Mouse (Mus musculus) erythroblast, embryonic 14.5 days (primary cell): ENCODE results near the gene Cfap300. TPM values are rescaled to one million over a fixed set of nuclear protein-coding genes. Genes with fewer than 3 reads are reported as not detected.

ENCODE experiments used
- H3K27me3 ChIP-seq: 2 replicates; pipeline ENCODE4 v1.6.1; 2012; ENCODE audit warnings: inconsistent platforms; ENCODE audit not compliant: control insufficient read depth
- H3K36me3 ChIP-seq: 2 replicates; pipeline ENCODE4 v1.6.1; 2012; ENCODE audit warnings: mild to moderate bottlenecking, inconsistent platforms; ENCODE audit not compliant: control insufficient read depth
- H3K4me1 ChIP-seq: 2 replicates; pipeline ENCODE4 v1.6.1; 2012; ENCODE audit warnings: inconsistent platforms; ENCODE audit not compliant: control insufficient read depth
- H3K4me3 ChIP-seq: replicated peaks from 2 replicates; pipeline ENCODE3; 2012; ENCODE audit warnings: moderate library complexity, mild to moderate bottlenecking, inconsistent platforms
- H3K9me3 ChIP-seq: 2 replicates; pipeline ENCODE4 v1.6.1; 2012; ENCODE audit warnings: low read length, inconsistent platforms, mixed read lengths; ENCODE audit not compliant: control insufficient read depth
- GATA1 ChIP-seq: IDR thresholded peaks from 2 replicates; pipeline ENCODE4 v1.6.1; 2012; ENCODE audit warnings: low read length, inconsistent platforms, mixed read lengths
- TAL1 ChIP-seq: IDR thresholded peaks from 3 replicates; pipeline ENCODE4 v1.6.1; 2012; ENCODE audit warnings: low read length, inconsistent platforms, mixed read lengths
- polyA plus RNA-seq: library from polyadenylated mRNA; stranded (reverse); fragments of >175 nt; gene quantifications from 2 replicates; pipeline ENCODE4 v1.2.3, GENCODE M21; 2012

Gene Cfap300
- polyA plus RNA-seq, 1 experiment, result 0.34 TPM

GRCm38 (mm10) chr9:8032847-8033246, 9.8 kb downstream of the Cfap300 start:
- no peaks in the 10 kb centered on the region for H3K9me3 ChIP-seq
- no peaks in the 10 kb centered on the region for H3K36me3 ChIP-seq
- TF ChIP-seq GATA1 (no peak), TAL1 (no peak)
- no peak overlapping the region for H3K4me3 ChIP-seq
- H3K27me3 ChIP-seq, result no peaks in the 10 kb centered on the region
- H3K4me1 ChIP-seq, result peaks cover 4% of the 10 kb centered on the region

GRCm38 (mm10) chr9:8018609-8019008, 24.0 kb downstream of the Cfap300 start:
- no peaks in the 10 kb centered on the region for H3K36me3 ChIP-seq
- peaks cover 3% of the 10 kb centered on the region for H3K27me3 ChIP-seq
- H3K4me3 ChIP-seq, result no peak overlapping the region
- TF ChIP-seq GATA1 (no peak), TAL1 (no peak)
- no peaks in the 10 kb centered on the region for H3K9me3 ChIP-seq
- H3K4me1 ChIP-seq, result no peaks in the 10 kb centered on the region

- Histone ChIP-seq H3K9me3 (no peaks in the 10 kb centered on the region), H3K36me3 (no peaks in the 10 kb centered on the region), H3K4me3 (peak overlapping the region; percentile 59), H3K27me3 (peaks cover 3% of the 10 kb centered on the region), H3K4me1 (no peaks in the 10 kb centered on the region)
- TF ChIP-seq TAL1 (no peak), GATA1 (no peak)
Measured at GRCm38 (mm10) chr9:8017253-8017913, 25.2 kb downstream of the Cfap300 start.

- Histone ChIP-seq H3K4me3 (peak within 1 kb of the TSS; percentile 56), H3K9me3 (no peaks in the 10 kb centered on the region; the same call in 1 of the 2 replicates), H3K27me3 (peaks cover 82% of the 10 kb centered on the region), H3K36me3 (no peaks in the 10 kb centered on the region), H3K4me1 (0 out of 2 replicates have a peak, but pooled peaks cover 1% of the 10 kb centered on the region)
- no peak for TF ChIP-seq TAL1
- no peak for TF ChIP-seq GATA1
Measured at GRCm38 (mm10) chr9:8004370-8004991, 38.1 kb downstream of the Cfap300 start, which contains the start of gene Yap1. Yap1 (minus strand) TSS chr9:8004596.

- H3K27me3 ChIP-seq, result peaks cover 80% of the 10 kb centered on the region
- no peak for TF ChIP-seq GATA1
- TF ChIP-seq TAL1, result no peak
- H3K9me3 ChIP-seq, result no peaks in the 10 kb centered on the region; the same call in 1 of the 2 replicates
- H3K4me3 ChIP-seq, result peak overlapping the region; percentile 56
- 0 out of 2 replicates have a peak, but pooled peaks cover 1% of the 10 kb centered on the region for H3K4me1 ChIP-seq
- H3K36me3 ChIP-seq, result no peaks in the 10 kb centered on the region
Measured at GRCm38 (mm10) chr9:8003301-8004271, 39.0 kb downstream of the Cfap300 start.

GRCm38 (mm10) chr9:8002806-8003205, 39.8 kb downstream of the Cfap300 start:
- Histone ChIP-seq H3K4me3 (peak overlapping the region; percentile 56), H3K9me3 (no peaks in the 10 kb centered on the region; the same call in 1 of the 2 replicates), H3K4me1 (0 out of 2 replicates have a peak, but pooled peaks cover 1% of the 10 kb centered on the region), H3K27me3 (peaks cover 77% of the 10 kb centered on the region), H3K36me3 (no peaks in the 10 kb centered on the region)
- TF ChIP-seq TAL1 (no peak), GATA1 (no peak)

- Histone ChIP-seq H3K4me3 (no peak overlapping the region), H3K27me3 (peaks cover 65% of the 10 kb centered on the region), H3K4me1 (0 out of 2 replicates have a peak, but pooled peaks cover 1% of the 10 kb centered on the region), H3K9me3 (no peaks in the 10 kb centered on the region; the same call in 1 of the 2 replicates), H3K36me3 (no peaks in the 10 kb centered on the region)
- TF ChIP-seq GATA1, result no peak
- TF ChIP-seq TAL1, result no peak
Measured at GRCm38 (mm10) chr9:8001352-8001751, 41.3 kb downstream of the Cfap300 start.

GRCm38 (mm10) chr9:7994275-7994674, 48.3 kb downstream of the Cfap300 start:
- Histone ChIP-seq H3K9me3 (no peaks in the 10 kb centered on the region), H3K4me3 (no peak overlapping the region), H3K4me1 (no peaks in the 10 kb centered on the region), H3K27me3 (peaks cover 3% of the 10 kb centered on the region; the same call in 1 of the 2 replicates), H3K36me3 (no peaks in the 10 kb centered on the region)
- TF ChIP-seq TAL1 (no peak), GATA1 (no peak)

GRCm38 (mm10) chr9:7992651-7993050, 50.0 kb downstream of the Cfap300 start:
- TF ChIP-seq TAL1 (no peak), GATA1 (no peak)
- H3K36me3 ChIP-seq, result no peaks in the 10 kb centered on the region
- H3K9me3 ChIP-seq, result no peaks in the 10 kb centered on the region
- H3K27me3 ChIP-seq, result peaks cover 3% of the 10 kb centered on the region; the same call in 1 of the 2 replicates
- no peaks in the 10 kb centered on the region for H3K4me1 ChIP-seq
- H3K4me3 ChIP-seq, result no peak overlapping the region
